Mouse (Mus musculus): Measurements from ENCODE around the gene Sirpa. TPM values are rescaled to one million over a fixed set of nuclear protein-coding genes. Genes with fewer than 3 reads are reported as not detected.
A peak's percentile ranks its signal among the peaks of the same experiment; 100 is the strongest.

Gene Sirpa
- polyA plus RNA-seq, 1 experiment from 2014 or later = 35.7 TPM

DNA sequence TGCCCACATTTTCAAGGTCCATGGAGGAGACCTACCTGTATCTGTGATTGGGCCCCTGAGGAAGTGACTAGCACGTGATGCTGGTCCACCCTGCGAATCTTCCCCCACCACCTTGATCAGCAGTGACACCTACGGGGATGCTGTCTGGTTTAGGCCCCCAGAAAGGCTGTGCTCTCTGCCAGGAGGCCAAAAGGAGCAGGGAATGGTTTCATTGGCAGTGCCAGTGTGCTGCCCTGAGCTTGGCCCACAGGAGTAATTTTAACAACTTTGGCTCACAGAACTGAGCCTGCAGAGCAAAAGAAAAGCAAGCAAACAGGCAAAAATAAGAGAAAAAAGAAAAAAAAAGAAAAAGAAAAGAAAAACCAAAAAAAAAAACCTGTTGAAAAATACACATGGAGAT is 13.2 kb downstream of the Sirpa start:
- H3K4me2 ChIP-seq (ENCODE audit: low read length) = no peak overlapping the region
- peaks cover 4% of the 10 kb centered on the region; the same call in 1 of the 2 replicates for H3K36me3 ChIP-seq (ENCODE audit: control insufficient read depth, insufficient read depth, low read length)
- 80% methylated on average over 3 of the region's 3 CpGs for WGBS
- H3K27ac ChIP-seq (replicated peaks; ENCODE audit: low read depth, low read length) = no peak overlapping the region
- ATAC-seq (ENCODE audit: low FRiP score, low TSS enrichment) (no peak), DNase-seq (no peak)
- no peaks in the 10 kb centered on the region for H3K9me3 ChIP-seq (ENCODE audit: control insufficient read depth, low read length)
- H3K9ac ChIP-seq (replicated peaks; ENCODE audit: low read length) = no peak overlapping the region
- H3K4me1 ChIP-seq (ENCODE audit: control insufficient read depth, insufficient read depth, low read length) = peaks cover 8% of the 10 kb centered on the region; the same call in 1 of the 2 replicates
- no peaks in the 10 kb centered on the region for H3K27me3 ChIP-seq (ENCODE audit: control insufficient read depth, insufficient read depth, low read length)
- H3K4me3 ChIP-seq (replicated peaks; ENCODE audit: low read depth, low read length) = no peak overlapping the region

DNA sequence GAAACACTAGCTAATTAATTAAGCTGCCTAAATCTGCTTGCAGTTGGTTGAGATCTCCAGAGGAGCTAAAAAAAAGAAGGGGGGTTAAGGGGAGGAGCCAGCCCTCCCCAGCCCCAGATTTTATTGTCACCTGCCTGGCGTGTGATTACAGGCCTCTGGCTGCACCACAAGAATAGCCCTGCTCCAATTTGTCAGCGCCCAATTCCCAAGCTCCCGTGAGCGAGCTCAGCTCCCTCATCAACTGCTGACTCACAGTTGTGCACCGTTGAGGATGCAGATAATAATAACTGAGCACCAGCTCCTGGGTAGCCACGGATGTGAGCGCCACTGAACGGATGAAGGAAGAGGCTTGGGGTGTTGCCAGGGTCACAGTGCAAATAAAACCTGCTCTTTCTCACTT is 13.6 kb downstream of the Sirpa start:
- H3K9ac ChIP-seq (replicated peaks; ENCODE audit: low read length) = no peak overlapping the region
- H3K27ac ChIP-seq (replicated peaks; ENCODE audit: low read depth, low read length) = no peak overlapping the region
- H3K27me3 ChIP-seq (ENCODE audit: control insufficient read depth, insufficient read depth, low read length) = no peaks in the 10 kb centered on the region
- ATAC-seq (ENCODE audit: low FRiP score, low TSS enrichment) = no peak
- H3K4me2 ChIP-seq (ENCODE audit: low read length) = no peak overlapping the region
- peaks cover 7% of the 10 kb centered on the region; the same call in 1 of the 2 replicates for H3K36me3 ChIP-seq (ENCODE audit: control insufficient read depth, insufficient read depth, low read length)
- 22% methylated on average over 8 of the region's 8 CpGs for whole genome bisulfite sequencing
- DNase-seq = peak; percentile 41
- peaks cover 8% of the 10 kb centered on the region; the same call in 1 of the 2 replicates for H3K4me1 ChIP-seq (ENCODE audit: control insufficient read depth, insufficient read depth, low read length)
- H3K9me3 ChIP-seq (ENCODE audit: control insufficient read depth, low read length) = no peaks in the 10 kb centered on the region
- no peak overlapping the region for H3K4me3 ChIP-seq (replicated peaks; ENCODE audit: low read depth, low read length)

GRCm38 (mm10) chr2:129606899-129607298 is 14.3 kb downstream of the Sirpa start:
- peaks cover 8% of the 10 kb centered on the region; the same call in 1 of the 2 replicates for H3K36me3 ChIP-seq (ENCODE audit: control insufficient read depth, insufficient read depth, low read length)
- H3K27ac ChIP-seq (replicated peaks; ENCODE audit: low read depth, low read length) = no peak overlapping the region
- no peak overlapping the region for H3K4me3 ChIP-seq (replicated peaks; ENCODE audit: low read depth, low read length)
- no peaks in the 10 kb centered on the region for H3K9me3 ChIP-seq (ENCODE audit: control insufficient read depth, low read length)
- H3K4me2 ChIP-seq (ENCODE audit: low read length) = no peak overlapping the region
- H3K9ac ChIP-seq (replicated peaks; ENCODE audit: low read length) = no peak overlapping the region
- H3K4me1 ChIP-seq (ENCODE audit: control insufficient read depth, insufficient read depth, low read length) = peaks cover 8% of the 10 kb centered on the region; the same call in 1 of the 2 replicates
- no peak for ATAC-seq (ENCODE audit: low FRiP score, low TSS enrichment)
- WGBS = 71% methylated on average over 2 of the region's 2 CpGs
- DNase-seq = no peak
- no peaks in the 10 kb centered on the region for H3K27me3 ChIP-seq (ENCODE audit: control insufficient read depth, insufficient read depth, low read length)

- no peak for DNase-seq
- no peak overlapping the region for H3K27ac ChIP-seq (replicated peaks; ENCODE audit: low read depth, low read length)
- peaks cover 13% of the 10 kb centered on the region; the same call in 1 of the 2 replicates for H3K36me3 ChIP-seq (ENCODE audit: control insufficient read depth, insufficient read depth, low read length)
- no peak overlapping the region for H3K9ac ChIP-seq (replicated peaks; ENCODE audit: low read length)
- no peak overlapping the region for H3K4me2 ChIP-seq (ENCODE audit: low read length)
- no peaks in the 10 kb centered on the region for H3K4me1 ChIP-seq (ENCODE audit: control insufficient read depth, insufficient read depth, low read length)
- H3K9me3 ChIP-seq (ENCODE audit: control insufficient read depth, low read length) = no peaks in the 10 kb centered on the region
- H3K4me3 ChIP-seq (replicated peaks; ENCODE audit: low read depth, low read length) = no peak overlapping the region
- no peak for ATAC-seq (ENCODE audit: low FRiP score, low TSS enrichment)
- WGBS = 93% methylated on average over 6 of the region's 6 CpGs
- no peaks in the 10 kb centered on the region for H3K27me3 ChIP-seq (ENCODE audit: control insufficient read depth, insufficient read depth, low read length)
Measured at GRCm38 (mm10) chr2:129613971-129614370, 21.3 kb downstream of the Sirpa start.

GRCm38 (mm10) chr2:129614482-129615185 is 22.0 kb downstream of the Sirpa start:
- Histone ChIP-seq H3K9me3 (ENCODE audit: control insufficient read depth, low read length) (no peaks in the 10 kb centered on the region), H3K4me3 (replicated peaks; ENCODE audit: low read depth, low read length) (no peak overlapping the region), H3K36me3 (ENCODE audit: control insufficient read depth, insufficient read depth, low read length) (peaks cover 16% of the 10 kb centered on the region; the same call in 1 of the 2 replicates), H3K27ac (replicated peaks; ENCODE audit: low read depth, low read length) (no peak overlapping the region), H3K9ac (replicated peaks; ENCODE audit: low read length) (no peak overlapping the region), H3K27me3 (ENCODE audit: control insufficient read depth, insufficient read depth, low read length) (no peaks in the 10 kb centered on the region), H3K4me1 (ENCODE audit: control insufficient read depth, insufficient read depth, low read length) (no peaks in the 10 kb centered on the region), H3K4me2 (ENCODE audit: low read length) (no peak overlapping the region)
- 90% methylated on average over 10 of the region's 10 CpGs for WGBS
- ATAC-seq (ENCODE audit: low FRiP score, low TSS enrichment) = no peak
- DNase-seq = no peak

DNA sequence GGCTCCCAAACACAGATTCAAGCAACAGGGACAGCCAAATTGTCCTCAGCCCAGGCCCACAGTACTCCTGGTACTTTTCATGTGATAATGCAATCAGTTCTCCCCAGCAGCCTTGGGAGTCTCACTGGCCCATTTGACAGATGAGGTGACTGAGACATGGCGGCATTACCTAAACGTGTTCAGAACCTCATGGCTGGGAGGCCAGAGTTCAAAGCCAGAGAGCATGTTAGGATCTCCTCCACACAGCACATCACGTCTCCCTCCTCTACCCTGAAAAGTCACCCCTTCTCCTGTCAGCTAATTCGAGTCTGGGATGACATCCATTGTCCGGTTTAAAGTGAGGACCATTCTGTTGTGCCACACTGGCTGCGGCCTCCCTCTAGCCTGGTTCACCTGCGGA is 27.5 kb downstream of the Sirpa start:
- ATAC-seq (ENCODE audit: low FRiP score, low TSS enrichment) = no peak
- 86% methylated on average over 7 of the region's 7 CpGs for WGBS

GRCm38 (mm10) chr2:129620881-129621280 is 28.2 kb downstream of the Sirpa start:
- H3K4me3 ChIP-seq (replicated peaks; ENCODE audit: low read depth, low read length) = no peak overlapping the region
- H3K27me3 ChIP-seq (ENCODE audit: control insufficient read depth, insufficient read depth, low read length) = no peaks in the 10 kb centered on the region
- no peaks in the 10 kb centered on the region for H3K9me3 ChIP-seq (ENCODE audit: control insufficient read depth, low read length)
- DNase-seq (no peak), ATAC-seq (ENCODE audit: low FRiP score, low TSS enrichment) (no peak)
- WGBS = 88% methylated on average over 5 of the region's 5 CpGs
- H3K4me2 ChIP-seq (ENCODE audit: low read length) = no peak overlapping the region
- H3K27ac ChIP-seq (replicated peaks; ENCODE audit: low read depth, low read length) = no peak overlapping the region
- no peak overlapping the region for H3K9ac ChIP-seq (replicated peaks; ENCODE audit: low read length)
- peaks cover 10% of the 10 kb centered on the region; the same call in 1 of the 2 replicates for H3K36me3 ChIP-seq (ENCODE audit: control insufficient read depth, insufficient read depth, low read length)
- peaks cover 8% of the 10 kb centered on the region; the same call in 1 of the 2 replicates for H3K4me1 ChIP-seq (ENCODE audit: control insufficient read depth, insufficient read depth, low read length)

More for the DNA sequence above, 27.5 kb downstream of the Sirpa start:
- Histone ChIP-seq H3K27me3 (ENCODE audit: control insufficient read depth, insufficient read depth, low read length) (no peaks in the 10 kb centered on the region), H3K9me3 (ENCODE audit: control insufficient read depth, low read length) (no peaks in the 10 kb centered on the region), H3K36me3 (ENCODE audit: control insufficient read depth, insufficient read depth, low read length) (peaks cover 10% of the 10 kb centered on the region; the same call in 1 of the 2 replicates), H3K4me3 (replicated peaks; ENCODE audit: low read depth, low read length) (no peak overlapping the region), H3K9ac (replicated peaks; ENCODE audit: low read length) (no peak overlapping the region), H3K27ac (replicated peaks; ENCODE audit: low read depth, low read length) (no peak overlapping the region), H3K4me2 (ENCODE audit: low read length) (no peak overlapping the region), H3K4me1 (ENCODE audit: control insufficient read depth, insufficient read depth, low read length) (peaks cover 8% of the 10 kb centered on the region; the same call in 1 of the 2 replicates)
- DNase-seq = no peak

DNA sequence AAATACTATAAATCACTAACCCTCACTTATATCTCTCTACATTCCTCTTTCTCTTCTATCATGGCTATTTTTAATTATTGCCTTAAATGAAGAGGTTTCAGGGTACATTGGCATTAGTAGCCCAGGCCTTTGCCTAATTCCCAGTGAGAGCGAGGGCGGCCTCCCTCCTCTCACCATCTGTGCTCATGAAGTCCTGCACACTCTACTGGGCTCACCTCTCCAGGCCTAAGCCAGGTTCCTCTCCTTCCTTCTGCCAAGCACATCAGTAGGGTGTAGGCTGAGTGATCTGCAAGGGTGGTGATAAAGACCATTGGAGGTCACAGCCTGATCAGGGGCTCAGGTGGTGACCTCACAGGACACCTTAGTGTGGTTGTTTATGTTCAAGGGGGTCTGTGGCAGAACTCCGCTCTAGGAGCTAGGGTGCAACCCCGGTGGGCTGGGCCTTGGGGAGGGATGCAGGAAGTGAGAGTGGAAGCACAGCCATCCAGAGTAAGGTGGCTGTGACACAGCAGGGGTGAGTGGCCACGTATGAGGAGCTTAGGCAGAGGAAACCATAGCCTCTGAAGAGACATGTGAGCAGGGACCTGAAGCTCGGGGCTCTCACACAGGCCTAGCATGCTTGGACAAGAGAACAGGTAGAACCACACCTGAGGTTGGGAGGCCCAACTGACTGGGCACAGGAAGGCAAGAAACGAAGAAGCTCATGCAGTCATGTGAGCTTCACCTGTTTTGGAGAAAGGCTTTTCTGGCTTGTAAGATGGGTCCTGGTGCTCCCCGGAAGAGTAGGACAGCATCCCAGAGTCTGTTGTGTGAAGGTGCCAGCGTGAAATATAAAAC is 29.2 kb downstream of the Sirpa start:
- Histone ChIP-seq H3K4me3 (replicated peaks; ENCODE audit: low read depth, low read length) (no peak overlapping the region), H3K4me2 (ENCODE audit: low read length) (no peak overlapping the region), H3K27me3 (ENCODE audit: control insufficient read depth, insufficient read depth, low read length) (no peaks in the 10 kb centered on the region), H3K36me3 (ENCODE audit: control insufficient read depth, insufficient read depth, low read length) (0 out of 2 replicates have a peak, but pooled peaks cover 10% of the 10 kb centered on the region), H3K27ac (replicated peaks; ENCODE audit: low read depth, low read length) (no peak overlapping the region), H3K4me1 (ENCODE audit: control insufficient read depth, insufficient read depth, low read length) (peaks cover 8% of the 10 kb centered on the region; the same call in 1 of the 2 replicates), H3K9me3 (ENCODE audit: control insufficient read depth, low read length) (no peaks in the 10 kb centered on the region), H3K9ac (replicated peaks; ENCODE audit: low read length) (no peak overlapping the region)
- 93% methylated on average over 9 of the region's 9 CpGs for WGBS
- ATAC-seq (ENCODE audit: low FRiP score, low TSS enrichment) = no peak
- DNase-seq = no peak
